Mouse (Mus musculus) forebrain, embryonic 12.5 days (tissue): ENCODE measurements around the gene Gle1. TPM values are rescaled to one million over a fixed set of nuclear protein-coding genes. Genes with fewer than 3 reads are reported as not detected.

Experiments
- ATAC-seq: fragments of 200-750 bp; cut with Nextera tagmentation; 2 replicates; pipeline ENCODE4 v1.8.0; 2017; ENCODE audit warnings: moderate TSS enrichment; ENCODE audit not compliant: low FRiP score
- H3K27ac ChIP-seq: fragments of 300-500 bp; sonication (generic); 2 replicates; pipeline ENCODE4 v1.5.1; 2016; ENCODE audit warnings: mild to moderate bottlenecking
- H3K27me3 ChIP-seq: fragments of 300-500 bp; sonication (generic); 2 replicates; pipeline ENCODE4 v1.6.1; 2016; ENCODE audit warnings: mild to moderate bottlenecking
- H3K36me3 ChIP-seq: fragments of 300-500 bp; sonication (generic); replicated peaks from 2 replicates; pipeline ENCODE4 v1.6.1; 2016; ENCODE audit warnings: mild to moderate bottlenecking
- H3K4me1 ChIP-seq: fragments of 300-500 bp; sonication (generic); 2 replicates; pipeline ENCODE4 v1.6.1; 2016
- H3K4me2 ChIP-seq: fragments of 300-500 bp; sonication (generic); 2 replicates; pipeline ENCODE4 v1.6.1; 2016; ENCODE audit warnings: mild to moderate bottlenecking, moderate library complexity
- H3K4me3 ChIP-seq: fragments of 300-500 bp; sonication (generic); replicated peaks from 2 replicates; pipeline ENCODE4 v1.5.1; 2016; ENCODE audit warnings: mild to moderate bottlenecking
- H3K9ac ChIP-seq: fragments of 300-500 bp; sonication (generic); 2 replicates; pipeline ENCODE4 v1.6.1; 2016; ENCODE audit warnings: mild to moderate bottlenecking
- H3K9me3 ChIP-seq: fragments of 300-500 bp; sonication (generic); 2 replicates; pipeline ENCODE4 v1.6.1; 2016
- WGBS: fragments of 180-500 bp; shearing (Covaris S2); methylation state at CpG from one replicate; pipeline ENCODE4 v1.1.7; 2016; 5-methylcytosine and 5-hydroxymethylcytosine counted together
- microRNA-seq: library from miRNA; unstranded; fragments of <30 nt; microRNA quantifications from one replicate; pipeline ENCODE4, GENCODE M21; 2017
- polyA plus RNA-seq: library from polyadenylated mRNA; unstranded; fragments of >200 nt; fragmentation: Nextera tagmentation; extraction: Ambion mirVana; gene quantifications from 2 replicates; pipeline ENCODE4 v1.2.1, GENCODE M21; 2016

Gle1 gene
- polyA plus RNA-seq, 1 experiment from 2014 or later: 77.6 TPM

DNA sequence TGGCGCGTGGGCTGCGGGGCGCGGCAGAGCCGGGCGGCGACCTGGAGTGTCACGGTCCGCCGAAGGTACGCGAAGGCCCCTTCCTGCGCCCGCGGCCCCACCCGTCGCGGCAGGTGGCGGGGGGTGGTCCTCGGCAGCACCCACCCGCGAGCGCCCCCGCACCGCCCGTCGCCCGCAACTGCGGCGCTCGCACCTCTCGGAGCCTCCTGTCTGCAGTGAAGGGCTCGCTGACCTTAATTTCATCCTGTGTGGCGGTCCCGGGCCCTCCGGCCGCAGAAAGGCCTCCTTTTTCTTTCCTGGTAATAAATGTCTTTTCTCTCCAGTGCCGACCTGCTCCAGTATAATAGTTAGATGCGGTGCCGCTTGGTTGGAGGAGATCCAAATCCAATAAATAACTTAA is 30.7 kb downstream of the Gle1 start:
- Histone ChIP-seq H3K4me3 (peak overlapping the region; percentile 98), H3K27me3 (no peaks in the 10 kb centered on the region), H3K4me1 (peaks cover 50% of the 10 kb centered on the region), H3K9me3 (no peaks in the 10 kb centered on the region), H3K4me2 (peak overlapping the region; percentile 72), H3K9ac (peak overlapping the region; percentile 96), H3K36me3 (peaks cover 17% of the 10 kb centered on the region; the same call in 1 of the 2 replicates), H3K27ac (peak overlapping the region; percentile 93)
- ATAC-seq: peak; percentile 47
- WGBS: under 1% methylated on average over 38 of the region's 41 CpGs

DNA sequence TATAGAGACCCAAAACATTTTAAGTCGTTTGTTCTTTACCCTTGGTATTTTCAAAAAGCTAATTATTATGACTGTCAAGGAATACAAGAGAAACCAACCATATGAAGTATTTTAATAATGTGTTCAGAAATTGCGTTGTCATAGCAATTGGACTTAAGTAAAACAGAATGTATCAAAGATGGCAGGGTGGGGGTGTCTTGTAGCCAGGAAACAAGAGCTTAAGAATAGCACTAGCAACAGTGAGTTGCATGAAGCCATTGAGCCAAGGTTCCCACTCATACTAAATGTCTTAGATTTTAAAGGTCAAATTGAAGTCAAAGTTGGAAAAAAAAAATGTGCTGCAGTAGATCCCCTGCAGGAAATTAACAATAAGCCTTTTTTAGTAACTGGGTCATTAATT is 31.6 kb downstream of the Gle1 start:
- H3K27me3 ChIP-seq: no peaks in the 10 kb centered on the region
- no peak for ATAC-seq
- H3K36me3 ChIP-seq: peaks cover 17% of the 10 kb centered on the region; the same call in 1 of the 2 replicates
- peaks cover 52% of the 10 kb centered on the region for H3K4me1 ChIP-seq
- no peak overlapping the region for H3K27ac ChIP-seq
- H3K4me2 ChIP-seq: peak overlapping the region; percentile 72
- 74% methylated on average over 2 of the region's 2 CpGs for WGBS
- H3K9me3 ChIP-seq: no peaks in the 10 kb centered on the region
- H3K4me3 ChIP-seq: peak overlapping the region; percentile 98
- peak overlapping the region; percentile 96 for H3K9ac ChIP-seq

DNA sequence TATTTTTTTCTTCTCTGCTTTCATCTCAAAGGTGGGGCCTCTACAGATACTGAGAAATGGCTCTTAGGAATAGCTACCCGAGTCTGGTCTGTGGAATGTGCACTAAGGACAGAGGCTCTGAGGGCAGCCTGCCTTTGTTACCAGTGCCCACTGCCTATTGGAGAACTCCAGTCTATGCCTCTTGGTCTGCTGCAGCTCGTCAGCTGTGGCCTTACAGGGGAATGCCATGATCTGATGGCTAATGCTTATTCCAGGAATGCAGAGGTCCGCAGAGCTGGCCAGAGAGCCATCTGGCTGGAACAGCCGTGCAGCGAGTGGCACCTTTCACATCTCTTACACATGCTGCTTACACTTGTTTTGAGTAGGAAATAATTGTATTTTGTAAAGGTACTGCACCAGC is 32.5 kb downstream of the Gle1 start:
- no peak for ATAC-seq
- Histone ChIP-seq H3K4me1 (peaks cover 57% of the 10 kb centered on the region), H3K4me3 (peak overlapping the region; percentile 12; the same call in 1 of the 2 replicates)

DNA sequence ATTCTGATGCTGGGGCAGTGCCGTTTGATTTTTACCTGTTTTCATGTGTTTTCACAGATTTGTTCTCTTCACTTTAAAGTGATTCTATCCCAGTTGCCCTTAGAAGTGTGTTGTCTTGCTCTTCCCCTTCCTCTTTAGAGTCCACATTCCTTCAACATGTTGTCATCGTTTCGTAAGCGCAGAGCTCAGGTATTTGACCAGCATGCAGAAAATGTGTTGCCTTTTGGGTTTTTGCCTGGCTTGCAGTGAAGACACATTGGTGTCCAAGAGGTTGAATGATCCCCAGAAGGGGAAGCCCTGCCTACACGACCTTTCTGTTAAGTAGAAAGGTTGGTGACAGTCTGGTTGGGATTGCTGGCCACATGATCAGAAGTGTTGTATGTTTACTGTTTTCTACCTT is 33.4 kb downstream of the Gle1 start:
- H3K36me3 ChIP-seq: peaks cover 17% of the 10 kb centered on the region; the same call in 1 of the 2 replicates
- no peak overlapping the region for H3K4me3 ChIP-seq

More for the DNA sequence above, 32.5 kb downstream of the Gle1 start:
- Histone ChIP-seq H3K9ac (no peak overlapping the region), H3K27ac (no peak overlapping the region), H3K36me3 (peaks cover 17% of the 10 kb centered on the region; the same call in 1 of the 2 replicates), H3K9me3 (no peaks in the 10 kb centered on the region), H3K27me3 (no peaks in the 10 kb centered on the region), H3K4me2 (peak overlapping the region; percentile 72)
- 64% methylated on average over 5 of the region's 5 CpGs for WGBS

DNA sequence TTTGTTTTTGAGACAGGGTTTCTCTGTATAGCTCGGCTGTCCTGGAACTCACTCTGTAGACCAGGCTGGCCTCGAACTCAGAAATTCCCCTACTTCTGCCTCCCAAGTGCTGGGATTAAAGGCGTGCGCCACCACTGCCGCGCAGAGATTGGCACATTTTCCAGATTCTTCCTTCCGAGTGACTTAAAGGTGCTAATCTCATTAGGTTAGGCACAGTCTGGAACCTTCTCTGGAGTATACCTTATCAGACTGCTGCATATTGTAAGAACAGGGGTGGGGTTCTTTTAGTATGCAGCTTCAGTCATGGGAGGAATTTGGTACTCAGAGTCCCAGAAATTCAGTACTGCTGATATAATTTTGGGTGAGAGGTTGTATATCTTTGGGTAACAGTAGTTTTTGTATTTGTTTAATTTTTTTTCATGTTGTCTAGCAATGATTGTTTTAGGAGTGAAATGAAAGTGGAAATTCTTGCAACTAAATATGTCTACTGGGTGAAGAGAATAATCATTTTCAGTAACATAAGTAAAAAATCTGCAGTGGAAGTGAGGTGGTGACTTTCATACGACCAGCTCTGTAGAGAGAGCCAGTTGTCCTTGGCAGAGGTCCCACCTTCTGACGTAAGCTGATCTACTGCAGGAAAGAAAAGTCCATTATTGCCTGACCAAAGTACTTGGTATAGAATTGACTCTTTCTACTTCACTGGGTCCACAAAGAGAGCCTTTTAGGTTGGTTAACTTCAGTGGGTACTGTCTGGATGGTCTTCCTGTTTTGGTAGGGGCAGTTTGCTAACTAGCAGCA is 36.8 kb downstream of the Gle1 start:
- Histone ChIP-seq H3K27me3 (no peaks in the 10 kb centered on the region), H3K9me3 (no peaks in the 10 kb centered on the region), H3K27ac (no peak overlapping the region), H3K4me1 (peaks cover 40% of the 10 kb centered on the region), H3K4me3 (no peak overlapping the region), H3K36me3 (peaks cover 25% of the 10 kb centered on the region), H3K4me2 (no peak overlapping the region), H3K9ac (no peak overlapping the region)
- ATAC-seq: no peak
- WGBS: 83% methylated on average over 9 of the region's 9 CpGs

More for the DNA sequence above, 33.4 kb downstream of the Gle1 start:
- Histone ChIP-seq H3K9ac (no peak overlapping the region), H3K4me2 (no peak overlapping the region), H3K27ac (no peak overlapping the region), H3K9me3 (no peaks in the 10 kb centered on the region), H3K27me3 (no peaks in the 10 kb centered on the region), H3K4me1 (peaks cover 57% of the 10 kb centered on the region)
- WGBS: 81% methylated on average over 5 of the region's 5 CpGs
- no peak for ATAC-seq

DNA sequence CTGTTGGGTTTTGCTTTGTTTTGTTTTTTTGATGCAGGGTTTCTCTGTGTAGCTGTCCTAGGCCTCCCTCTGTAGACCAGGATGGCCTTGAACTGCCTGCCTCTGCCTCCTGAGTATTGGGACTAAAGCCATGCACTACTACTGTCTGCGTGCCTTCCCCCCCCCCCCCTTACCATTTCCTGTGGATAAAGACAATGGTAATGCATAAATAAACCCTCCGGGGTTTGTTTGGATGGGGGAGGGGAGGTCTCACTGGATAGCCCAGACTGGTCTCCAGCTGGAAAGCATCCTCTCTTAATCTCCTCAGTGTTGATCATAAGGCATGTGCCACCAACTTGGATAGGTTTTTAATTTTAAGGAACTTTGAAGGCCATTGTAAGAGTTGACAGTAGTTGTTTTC is 38.3 kb downstream of the Gle1 start:
- Histone ChIP-seq H3K9me3 (no peaks in the 10 kb centered on the region), H3K9ac (no peak overlapping the region), H3K4me1 (peaks cover 25% of the 10 kb centered on the region), H3K4me3 (no peak overlapping the region), H3K4me2 (no peak overlapping the region), H3K27ac (no peak overlapping the region), H3K36me3 (peaks cover 27% of the 10 kb centered on the region), H3K27me3 (no peaks in the 10 kb centered on the region)
- no peak for ATAC-seq
- WGBS: 25% methylated on average over 2 of the region's 2 CpGs

DNA sequence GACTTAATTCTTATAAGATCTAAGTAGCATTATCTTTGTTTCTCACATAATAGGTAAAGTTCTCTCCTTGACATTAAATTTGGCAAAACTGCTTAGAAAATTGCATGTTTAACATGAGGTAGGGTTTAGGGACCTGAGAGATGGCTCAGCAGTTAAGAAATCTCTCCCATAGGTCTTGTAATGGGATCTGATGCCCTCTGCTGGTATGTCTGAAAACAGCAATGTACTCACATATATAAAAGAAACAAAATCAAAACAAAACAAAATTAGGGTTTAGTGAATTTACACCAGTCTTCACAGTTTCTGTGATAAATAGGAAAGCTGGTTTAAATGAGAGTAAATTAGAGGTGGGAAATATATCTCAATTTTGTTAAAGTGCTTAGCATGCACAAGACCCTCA is 42.1 kb downstream of the Gle1 start:
- no peak for ATAC-seq
- Histone ChIP-seq H3K4me1 (peaks cover 8% of the 10 kb centered on the region), H3K4me2 (no peak overlapping the region), H3K9me3 (no peaks in the 10 kb centered on the region), H3K9ac (no peak overlapping the region), H3K27ac (no peak overlapping the region), H3K4me3 (no peak overlapping the region), H3K36me3 (peaks cover 46% of the 10 kb centered on the region), H3K27me3 (no peaks in the 10 kb centered on the region)

DNA sequence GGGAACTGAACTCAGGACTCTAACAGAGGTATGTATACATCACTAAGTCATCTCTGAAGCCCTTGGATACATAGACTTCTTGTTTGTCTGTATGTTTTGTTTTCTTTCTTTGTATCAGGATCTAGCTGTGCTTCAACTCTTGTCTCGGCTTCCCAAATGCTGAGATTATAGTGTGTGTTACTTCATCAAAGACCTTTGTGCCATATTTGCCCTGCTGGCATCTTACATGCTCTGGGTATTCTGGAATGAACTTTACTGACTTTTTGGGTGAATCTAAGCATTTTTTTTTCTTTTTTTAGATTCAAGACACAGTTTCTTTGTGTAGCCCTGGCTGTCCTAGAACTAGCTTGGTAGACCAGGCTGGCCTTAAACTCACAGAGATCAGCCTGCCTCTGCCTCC is 45.4 kb downstream of the Gle1 start:
- no peak overlapping the region for H3K4me3 ChIP-seq
- H3K4me2 ChIP-seq: no peak overlapping the region
- no peaks in the 10 kb centered on the region; the same call in 1 of the 2 replicates for H3K4me1 ChIP-seq
- H3K36me3 ChIP-seq: peaks cover 78% of the 10 kb centered on the region
- H3K27ac ChIP-seq: no peak overlapping the region
- H3K27me3 ChIP-seq: no peaks in the 10 kb centered on the region
- no peak for ATAC-seq
- 89% methylated on average over 1 of the region's 1 CpGs for WGBS
- H3K9ac ChIP-seq: no peak overlapping the region
- H3K9me3 ChIP-seq: no peaks in the 10 kb centered on the region

DNA sequence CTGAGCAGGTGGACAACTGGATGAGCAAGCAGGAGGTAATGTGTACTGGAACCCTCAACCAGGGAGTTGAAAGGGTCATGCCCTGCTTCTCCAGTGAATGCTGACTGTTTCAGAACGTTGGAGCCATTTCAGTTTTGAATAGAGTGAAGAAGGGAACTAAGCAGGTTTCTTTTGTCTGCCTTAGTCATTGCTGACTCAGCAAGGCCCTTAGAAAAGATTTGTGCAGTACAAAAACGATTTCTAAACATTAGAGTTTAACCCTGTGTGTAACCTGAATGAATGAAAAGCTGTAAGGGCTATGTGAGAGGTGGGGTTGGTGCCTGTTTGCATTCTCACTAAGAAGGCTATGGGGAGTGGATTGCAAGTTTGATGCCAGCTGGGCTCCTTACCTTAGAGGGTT is 56.7 kb downstream of the Gle1 start:
- H3K9ac ChIP-seq: no peak overlapping the region
- no peaks in the 10 kb centered on the region for H3K27me3 ChIP-seq
- H3K36me3 ChIP-seq: peaks cover 97% of the 10 kb centered on the region
- H3K27ac ChIP-seq: no peak overlapping the region
- no peaks in the 10 kb centered on the region for H3K4me1 ChIP-seq
- no peaks in the 10 kb centered on the region for H3K9me3 ChIP-seq
- ATAC-seq: no peak
- WGBS: 54% methylated on average over 2 of the region's 2 CpGs
- H3K4me2 ChIP-seq: no peak overlapping the region
- no peak overlapping the region for H3K4me3 ChIP-seq

DNA sequence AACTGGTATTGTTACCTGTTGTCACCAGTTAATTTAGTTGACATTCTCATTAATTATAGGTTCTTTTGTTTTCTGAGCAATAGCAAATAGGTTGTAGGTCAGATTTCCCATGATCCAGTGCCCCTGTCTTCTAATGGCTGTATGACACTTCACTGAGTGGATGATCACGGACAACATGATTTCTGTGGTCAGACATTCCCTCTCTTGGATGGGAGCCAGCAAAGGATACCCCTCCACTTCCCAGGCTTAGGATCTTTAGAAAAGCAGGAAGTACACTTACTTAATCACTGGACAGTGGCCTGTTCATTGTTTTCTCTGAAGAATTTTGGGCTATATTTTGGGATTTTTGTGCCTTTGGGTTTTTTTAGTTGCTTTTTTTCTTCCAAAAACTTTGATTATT is 73.9 kb downstream of the Gle1 start:
- ATAC-seq: no peak
- Histone ChIP-seq H3K9ac (no peak overlapping the region), H3K4me2 (no peak overlapping the region), H3K36me3 (peaks cover 98% of the 10 kb centered on the region), H3K9me3 (no peaks in the 10 kb centered on the region), H3K27me3 (no peaks in the 10 kb centered on the region), H3K4me3 (no peak overlapping the region), H3K27ac (no peak overlapping the region), H3K4me1 (no peaks in the 10 kb centered on the region)
- WGBS: 87% methylated on average over 1 of the region's 1 CpGs

Small RNA genes lying within 50 kb of the gene (microRNA-seq; reads per million reads assigned to microRNA genes)
- 1.9 reads per million for gene Mir6997

Other genes with a start within 250 kb of the Gle1 start
- gene Gm13420, start 183.7 kb upstream of the Gle1 start, polyA plus RNA-seq: not detected in 2 replicates
- 0.35 TPM in 1 of 2 replicates, not detected in the other for gene Gm13547, start 176.1 kb upstream of the Gle1 start, polyA plus RNA-seq
- gene Coq4, start 147.9 kb upstream of the Gle1 start, polyA plus RNA-seq: 26.6 and 29.6 TPM in 2 replicates
- gene Trub2, start 146.9 kb upstream of the Gle1 start, polyA plus RNA-seq: 40.0 and 42.5 TPM in 2 replicates
- gene Slc27a4, start 132.8 kb upstream of the Gle1 start, polyA plus RNA-seq: 16.5 and 19.4 TPM in 2 replicates
- 13.6 and 14.9 TPM in 2 replicates for gene Urm1, start 115.4 kb upstream of the Gle1 start, polyA plus RNA-seq
- gene Cercam, start 66.3 kb upstream of the Gle1 start, polyA plus RNA-seq: 9.4 and 10.1 TPM in 2 replicates
- 118 and 133 TPM in 2 replicates for gene Odf2, start 46.2 kb upstream of the Gle1 start, polyA plus RNA-seq
- 160 and 173 TPM in 2 replicates for gene Sptan1, start 30.1 kb downstream of the Gle1 start, polyA plus RNA-seq
- gene Wdr34, start 113.5 kb downstream of the Gle1 start, polyA plus RNA-seq: 42.3 and 42.5 TPM in 2 replicates
- gene Set, start 122.0 kb downstream of the Gle1 start, polyA plus RNA-seq: 774 and 776 TPM in 2 replicates
- 10.3 TPM in 2 replicates for gene Pkn3, start 142.3 kb downstream of the Gle1 start, polyA plus RNA-seq
- gene Zdhhc12, start 158.2 kb downstream of the Gle1 start, polyA plus RNA-seq: 22.9 TPM in 2 replicates
- 9.2 and 9.5 TPM in 2 replicates for gene Zer1, start 189.2 kb downstream of the Gle1 start, polyA plus RNA-seq
- 8.3 and 14.0 TPM in 2 replicates for gene Tbc1d13, start 198.3 kb downstream of the Gle1 start, polyA plus RNA-seq
- 9.7 and 13.4 TPM in 2 replicates for gene Endog, start 236.1 kb downstream of the Gle1 start, polyA plus RNA-seq
- 67.0 and 69.2 TPM in 2 replicates for gene Spout1, start 243.0 kb downstream of the Gle1 start, polyA plus RNA-seq